Mouse (Mus musculus) kidney, adult 2 months (tissue): ENCODE measurements around the gene Prss16.

ENCODE experiments used
- CTCF ChIP-seq: fragments of 200-500 bp; conservative IDR thresholded peaks from 2 replicates; pipeline ENCODE4 v1.5.1; 2011; ENCODE audit warnings: low read depth, mild to moderate bottlenecking, control low read depth, low read length, moderate library complexity, mixed read lengths; ENCODE audit not compliant: insufficient read depth, insufficient read length
- POLR2A ChIP-seq: fragments of 200-500 bp; IDR thresholded peaks from one replicate; pipeline ENCODE4 v1.6.1; 2011; ENCODE audit warnings: low read depth, low read length, control low read depth

DNA sequence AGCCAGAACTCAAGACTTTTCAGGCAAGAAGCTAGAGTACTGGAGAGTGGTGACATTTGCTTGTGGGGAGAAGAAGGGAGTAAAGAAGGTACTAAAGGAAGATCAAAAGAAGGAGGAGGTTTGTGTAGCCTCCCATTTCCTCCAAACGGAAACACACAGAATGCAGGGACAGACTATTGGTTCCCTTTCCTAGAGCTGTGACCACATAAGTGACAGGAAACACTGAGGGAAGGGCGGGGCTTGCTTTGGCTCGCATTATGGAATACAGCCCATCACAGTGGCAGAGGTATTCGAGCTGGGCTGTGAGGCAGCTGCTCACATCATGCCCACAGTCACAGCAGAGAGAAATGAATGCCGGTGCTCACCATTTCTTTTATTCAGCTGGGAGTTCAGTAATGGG lies 7.7 kb downstream of the Prss16 start:
- no peak for TF ChIP-seq CTCF
- TF ChIP-seq POLR2A = no peak
